Mouse (Mus musculus) kidney, postnatal 36 days (tissue): ENCODE results near the gene Smo.

ENCODE experiments used
- DNase-seq, 2 experiments: peaks; one replicate each; pipeline ENCODE4 v3.0.0; 2021 to 2022; ENCODE audit warnings: mixed read lengths in 2 of 2

Gene Smo

GRCm38 (mm10) chr6:29776542-29777237 is 41.4 kb downstream of the Smo start:
- no peak for DNase-seq

GRCm38 (mm10) chr6:29777238-29777555 is 41.9 kb downstream of the Smo start:
- peak; percentile 25 to 42 for DNase-seq

- no peak for DNase-seq
These were observed 44.8 kb downstream of the Smo start for GRCm38 (mm10) chr6:29780082-29780481.

- DNase-seq = no peak
These were observed 45.3 kb downstream of the Smo start for GRCm38 (mm10) chr6:29780571-29780970.

GRCm38 (mm10) chr6:29782239-29782638 is 46.9 kb downstream of the Smo start:
- DNase-seq = no peak

- peak; percentile 24 to 28 for DNase-seq
These were observed 48.7 kb downstream of the Smo start for GRCm38 (mm10) chr6:29783960-29784359.

- no peak for DNase-seq
These were observed 49.2 kb downstream of the Smo start for GRCm38 (mm10) chr6:29784413-29785021.

GRCm38 (mm10) chr6:29785759-29786158 is 50.5 kb downstream of the Smo start:
- no peak for DNase-seq

- no peak for DNase-seq
These were observed 53.6 kb downstream of the Smo start for GRCm38 (mm10) chr6:29788779-29789350.

GRCm38 (mm10) chr6:29790014-29790698 is 54.9 kb downstream of the Smo start:
- DNase-seq = no peak

GRCm38 (mm10) chr6:29793520-29793919 is 58.2 kb downstream of the Smo start:
- no peak for DNase-seq

- DNase-seq = no peak
These were observed 59.3 kb downstream of the Smo start for GRCm38 (mm10) chr6:29794582-29794981.

GRCm38 (mm10) chr6:29802979-29803378 is 67.7 kb downstream of the Smo start:
- DNase-seq = no peak

- no peak for DNase-seq
These were observed 68.7 kb downstream of the Smo start for GRCm38 (mm10) chr6:29804006-29804405.

- DNase-seq = no peak
These were observed 70.1 kb downstream of the Smo start for GRCm38 (mm10) chr6:29805381-29805780.
